Mouse (Mus musculus): ENCODE results near the gene Apoc3.

DNA sequence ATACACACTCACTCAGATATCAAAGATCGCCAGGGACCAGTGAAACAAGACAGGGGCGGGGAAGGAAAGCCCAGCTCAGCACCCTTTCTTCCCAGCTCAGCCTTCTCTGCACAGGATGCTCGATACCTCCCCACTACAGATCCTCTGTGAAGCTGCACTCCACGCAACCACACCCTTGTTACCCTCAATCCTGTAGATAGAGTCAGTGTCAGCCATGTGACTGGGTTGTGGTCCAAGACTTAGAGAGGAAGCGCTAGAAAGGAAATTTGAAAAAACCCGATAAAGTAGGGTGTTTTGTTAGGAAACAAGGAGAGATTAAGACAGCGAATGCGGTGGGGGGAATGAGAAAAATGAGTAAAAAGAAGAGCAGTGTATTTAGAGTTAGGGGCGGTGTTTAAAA is 36.6 kb upstream of the Apoc3 start:
- TF ChIP-seq CTCF (IDR thresholded peaks at IDR 0.05; ENCODE audit: borderline replicate concordance, insufficient read depth, low read depth, low read length) = no peak
- TF ChIP-seq POLR2A (IDR thresholded peaks at IDR 0.05; ENCODE audit: borderline replicate concordance, insufficient read depth, low read length) = no peak
